Mouse (Mus musculus) G1E (cell line): ENCODE data around the gene Il11. TPM values are rescaled to one million over a fixed set of nuclear protein-coding genes. Genes with fewer than 3 reads are reported as not detected.
"Not testable (repeated sequence)": the region's sequence is repeated elsewhere in the genome, so short reads cannot be mapped to it uniquely, and the experiment has no call there.

ENCODE experiments used
- ATAC-seq: 2 replicates; pipeline ENCODE4 v1.8.0; 2016; ENCODE audit warnings: mild to moderate bottlenecking; ENCODE audit not compliant: insufficient number of reproducible peaks, poor library complexity, low FRiP score, severe bottlenecking; ENCODE audit errors: extremely low read depth
- DNase-seq: peaks from one replicate; pipeline ENCODE4 v3.0.0; 2012; ENCODE audit warnings: low spot score
- H3K27me3 ChIP-seq: 2 replicates; pipeline ENCODE4 v1.6.1; 2012; ENCODE audit warnings: mild to moderate bottlenecking, low read length, inconsistent platforms; ENCODE audit not compliant: insufficient read depth
- H3K36me3 ChIP-seq: replicated peaks from 2 replicates; pipeline ENCODE3; 2012; ENCODE audit warnings: mild to moderate bottlenecking, inconsistent platforms
- H3K4me1 ChIP-seq: 2 replicates; pipeline ENCODE4 v1.6.1; 2012; ENCODE audit warnings: low read depth, low read length, inconsistent platforms, mixed read lengths; ENCODE audit not compliant: insufficient read depth
- H3K4me3 ChIP-seq: 2 replicates; pipeline ENCODE4 v1.5.1; 2012; ENCODE audit warnings: low read depth, mild to moderate bottlenecking, inconsistent platforms, low read length, moderate library complexity, mixed read lengths
- H3K9me3 ChIP-seq: replicated peaks from 2 replicates; pipeline ENCODE4 v1.6.1; 2012; ENCODE audit warnings: inconsistent platforms
- CTCF ChIP-seq: IDR thresholded peaks from 2 replicates; pipeline ENCODE4 v1.5.1; 2012; ENCODE audit warnings: low read depth, low read length, inconsistent platforms, mixed read lengths
- GATA1 ChIP-seq: IDR thresholded peaks from 2 replicates; pipeline ENCODE4 v1.6.1; 2012; ENCODE audit warnings: borderline replicate concordance, low read length, inconsistent platforms, mixed read lengths
- GATA2 ChIP-seq: IDR thresholded peaks from 2 replicates; pipeline ENCODE4 v1.6.1; 2012; ENCODE audit warnings: low read depth, low read length, inconsistent platforms, borderline replicate concordance
- POLR2AphosphoS5 ChIP-seq: IDR thresholded peaks from 2 replicates; pipeline ENCODE4 v1.6.1; 2012; ENCODE audit warnings: low read depth, low read length, inconsistent platforms; ENCODE audit not compliant: insufficient replicate concordance
- TAL1 ChIP-seq: conservative IDR thresholded peaks from 2 replicates; pipeline ENCODE4 v1.6.1; 2012; ENCODE audit warnings: low read depth, low read length, inconsistent platforms, mixed read lengths
- polyA plus RNA-seq: library from polyadenylated mRNA; stranded (reverse); fragments of >175 nt; gene quantifications from 2 replicates; pipeline ENCODE4 v1.2.3, GENCODE M21; 2012
- total RNA-seq, 2 experiments: library from RNA; stranded (forward) in 1 of 2; stranded (reverse) in 1 of 2; fragments of 200-1000 nt in 1 of 2; fragments of >200 nt in 1 of 2; fragmentation: Nextera tagmentation in 1 of 2; gene quantifications; 2 replicates each; pipeline ENCODE4 v1.2.3; 2014 to 2017

The Il11 gene
- total RNA-seq (2014; fragmentation: Nextera tagmentation) (not detected in 2 replicates), total RNA-seq (2017) (not detected in 2 replicates), polyA plus RNA-seq (0.13 and 0.15 TPM in 2 replicates)

DNA sequence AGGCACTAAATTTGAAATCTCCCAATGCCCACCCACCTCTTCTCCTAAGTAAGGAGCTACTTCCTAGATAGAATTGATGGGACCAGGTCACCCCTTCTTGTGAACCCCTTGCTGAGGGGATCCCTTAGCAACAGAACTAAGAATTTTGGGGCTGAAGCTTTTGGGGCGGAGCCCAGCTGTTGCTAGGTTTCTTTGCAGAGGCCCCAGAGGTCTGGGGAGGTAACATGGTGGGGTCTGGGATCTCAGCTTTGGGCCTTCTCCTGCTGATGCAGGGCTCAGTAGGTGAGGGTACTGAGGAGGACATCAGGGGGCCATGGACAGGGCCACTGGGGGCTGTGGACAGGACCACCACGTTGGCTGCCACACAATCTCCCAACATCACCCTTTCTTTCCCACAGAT, at the start of gene Il11, which contains the start of gene Tmem190:
TSS of gene Il11 (minus strand) at position 101 of the 400 bp plus-strand sequence.
TSS of gene Tmem190 (plus strand) at position 179 of the 400 bp plus-strand sequence.
- Histone ChIP-seq H3K9me3 (no peaks in the 10 kb centered on the region), H3K4me3 (peak within 1 kb of the TSS; percentile 37; the same call in 1 of the 2 replicates), H3K36me3 (peaks cover 47% of the 10 kb centered on the region), H3K27me3 (peaks cover 8% of the 10 kb centered on the region), H3K4me1 (peaks cover 89% of the 10 kb centered on the region)
- DNase-seq (no peak), ATAC-seq (no peak)
- TF ChIP-seq GATA2, result no peak
- no peak for TF ChIP-seq POLR2AphosphoS5
- TF ChIP-seq CTCF, result no peak
- TF ChIP-seq TAL1, result no peak
- no peak for TF ChIP-seq GATA1

DNA sequence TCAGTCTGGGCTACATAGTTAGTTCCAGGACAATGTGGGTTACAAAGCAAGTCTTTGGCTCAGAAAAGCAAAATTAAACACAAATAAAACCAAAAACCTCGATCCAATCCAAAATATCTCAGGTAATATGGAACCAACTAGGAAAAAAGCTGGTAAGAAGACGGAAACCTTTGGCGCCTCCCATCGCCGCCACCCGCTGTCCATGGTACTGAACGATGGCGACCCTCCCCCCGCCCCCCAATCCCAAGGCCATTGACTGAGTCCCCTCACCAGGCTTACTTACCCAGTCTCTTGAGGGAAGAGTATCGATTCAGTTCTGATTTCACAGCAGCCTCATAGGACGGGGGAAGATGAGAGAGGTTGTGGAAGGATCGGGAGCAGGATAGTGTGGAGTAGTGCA, 47.8 kb upstream of the Il11 start:
- H3K27me3 ChIP-seq, result peaks cover 6% of the 10 kb centered on the region
- no peak for ATAC-seq

GRCm38 (mm10) chr7:4825365-4825764, 42.7 kb upstream of the Il11 start:
- H3K27me3 ChIP-seq, result peaks cover 21% of the 10 kb centered on the region
- no peak overlapping the region for H3K4me3 ChIP-seq
- DNase-seq, result no peak
- no peak for ATAC-seq
- TF ChIP-seq GATA2 (no peak), POLR2AphosphoS5 (no peak), CTCF (no peak), GATA1 (no peak), TAL1 (no peak)
- no peaks in the 10 kb centered on the region for H3K4me1 ChIP-seq
- no peaks in the 10 kb centered on the region for H3K36me3 ChIP-seq
- no peaks in the 10 kb centered on the region for H3K9me3 ChIP-seq

More for the DNA sequence above, 47.8 kb upstream of the Il11 start:
- TF ChIP-seq TAL1 (no peak), GATA2 (no peak), POLR2AphosphoS5 (no peak), GATA1 (no peak)
- Histone ChIP-seq H3K36me3 (no peaks in the 10 kb centered on the region), H3K4me3 (no peak overlapping the region), H3K4me1 (no peaks in the 10 kb centered on the region), H3K9me3 (no peaks in the 10 kb centered on the region)
- DNase-seq, result no peak

- no peaks in the 10 kb centered on the region for H3K4me1 ChIP-seq
- TF ChIP-seq POLR2AphosphoS5, result no peak
- TF ChIP-seq CTCF, result no peak
- TF ChIP-seq GATA1, result no peak
- no peak for TF ChIP-seq GATA2
- no peak for TF ChIP-seq TAL1
- no peak overlapping the region for H3K4me3 ChIP-seq
- ATAC-seq (no peak), DNase-seq (no peak)
- H3K27me3 ChIP-seq, result peaks cover 21% of the 10 kb centered on the region
- no peaks in the 10 kb centered on the region for H3K36me3 ChIP-seq
- H3K9me3 ChIP-seq, result no peaks in the 10 kb centered on the region
Measured at GRCm38 (mm10) chr7:4822162-4822907, 39.7 kb upstream of the Il11 start.

DNA sequence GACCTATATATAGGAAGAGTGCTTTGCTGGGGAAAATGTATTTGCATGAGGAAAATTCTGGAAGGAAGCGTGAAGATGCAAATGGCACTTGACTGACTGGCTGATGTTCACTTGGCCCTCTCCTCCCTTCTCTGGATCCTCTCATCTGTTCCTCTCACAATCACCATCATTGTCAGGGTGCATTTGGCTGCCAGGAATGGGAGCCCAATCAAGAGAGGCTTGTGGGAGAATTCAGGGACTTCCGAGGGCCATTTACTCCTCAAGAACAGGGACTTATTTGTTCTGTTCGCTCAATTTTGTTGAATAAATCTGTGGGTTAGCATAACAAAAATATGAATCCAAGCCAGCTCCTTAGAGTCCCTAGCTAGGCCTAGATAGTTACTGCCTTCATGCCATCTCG, 39.0 kb upstream of the Il11 start:
- H3K27me3 ChIP-seq, result peaks cover 21% of the 10 kb centered on the region
- DNase-seq (no peak), ATAC-seq (no peak)
- H3K36me3 ChIP-seq, result no peaks in the 10 kb centered on the region
- H3K4me1 ChIP-seq, result no peaks in the 10 kb centered on the region
- H3K9me3 ChIP-seq, result no peaks in the 10 kb centered on the region
- H3K4me3 ChIP-seq, result no peak overlapping the region
- TF ChIP-seq TAL1, result no peak
- TF ChIP-seq POLR2AphosphoS5, result no peak
- no peak for TF ChIP-seq GATA1
- TF ChIP-seq CTCF, result no peak
- TF ChIP-seq GATA2, result no peak

GRCm38 (mm10) chr7:4820925-4821324, 38.3 kb upstream of the Il11 start:
- not testable (repeated sequence) for H3K36me3 ChIP-seq, H3K9me3 ChIP-seq, H3K4me1 ChIP-seq, H3K4me3 ChIP-seq, DNase-seq, ATAC-seq
- peaks cover 21% of the 10 kb centered on the region for H3K27me3 ChIP-seq
